Mouse (Mus musculus) lung, embryonic 14.5 days (tissue): ENCODE data around the gene Sgtb. TPM values are rescaled to one million over a fixed set of nuclear protein-coding genes. Genes with fewer than 3 reads are reported as not detected.
A peak's percentile ranks its signal among the peaks of the same experiment; 100 is the strongest.

Experiments used
- ATAC-seq: fragments of 200-750 bp; cut with Nextera tagmentation; 2 replicates; pipeline ENCODE4 v1.8.0; 2017; ENCODE audit warnings: mild to moderate bottlenecking, moderate TSS enrichment, moderate library complexity; ENCODE audit not compliant: insufficient read depth
- DNase-seq: peaks from one replicate; pipeline ENCODE4 v3.0.0-alpha.2; 2015
- H3K27ac ChIP-seq: fragments of 300-500 bp; sonication (generic); 2 replicates; pipeline ENCODE4 v1.5.1; 2014; ENCODE audit warnings: low read depth, mild to moderate bottlenecking, moderate library complexity
- H3K27me3 ChIP-seq: fragments of 300-500 bp; sonication (generic); 2 replicates; pipeline ENCODE4 v1.6.1; 2014; ENCODE audit warnings: low read length, control low read depth; ENCODE audit not compliant: insufficient read depth
- H3K36me3 ChIP-seq: fragments of 300-500 bp; sonication (generic); 2 replicates; pipeline ENCODE4 v1.6.1; 2014; ENCODE audit warnings: control low read depth; ENCODE audit not compliant: insufficient read depth
- H3K4me1 ChIP-seq: fragments of 300-500 bp; sonication (generic); 2 replicates; pipeline ENCODE4 v1.6.1; 2014; ENCODE audit warnings: antibody characterized with exemption, control low read depth; ENCODE audit not compliant: insufficient read depth
- H3K4me2 ChIP-seq: fragments of 300-500 bp; sonication (generic); 2 replicates; pipeline ENCODE4 v1.6.1; 2014; ENCODE audit warnings: mild to moderate bottlenecking
- H3K4me3 ChIP-seq: fragments of 300-500 bp; sonication (generic); 2 replicates; pipeline ENCODE4 v1.5.1; 2014; ENCODE audit warnings: low read depth, low read length
- H3K9ac ChIP-seq: fragments of 300-500 bp; sonication (generic); 2 replicates; pipeline ENCODE4 v1.6.1; 2014
- H3K9me3 ChIP-seq: fragments of 300-500 bp; sonication (generic); 2 replicates; pipeline ENCODE4 v1.6.1; 2016; ENCODE audit warnings: low read depth, low read length, control low read depth
- CTCF ChIP-seq: IDR thresholded peaks from 2 replicates; pipeline ENCODE4 v1.5.1; 2016; ENCODE audit warnings: antibody characterized with exemption, low read depth
- WGBS: fragments of 180-500 bp; shearing (Covaris S2); extraction: QIAGEN DNeasy Blood & Tissue Kit; methylation state at CpG from one replicate; pipeline ENCODE4 v1.1.7; 2014; 5-methylcytosine and 5-hydroxymethylcytosine counted together
- polyA plus RNA-seq: library from polyadenylated mRNA; unstranded; fragments of >200 nt; fragmentation: Nextera tagmentation; extraction: Ambion mirVana; gene quantifications from 2 replicates; pipeline ENCODE4 v1.2.1, GENCODE M21; 2014

Sgtb gene
- polyA plus RNA-seq = 5.5 and 6.3 TPM in 2 replicates

DNA sequence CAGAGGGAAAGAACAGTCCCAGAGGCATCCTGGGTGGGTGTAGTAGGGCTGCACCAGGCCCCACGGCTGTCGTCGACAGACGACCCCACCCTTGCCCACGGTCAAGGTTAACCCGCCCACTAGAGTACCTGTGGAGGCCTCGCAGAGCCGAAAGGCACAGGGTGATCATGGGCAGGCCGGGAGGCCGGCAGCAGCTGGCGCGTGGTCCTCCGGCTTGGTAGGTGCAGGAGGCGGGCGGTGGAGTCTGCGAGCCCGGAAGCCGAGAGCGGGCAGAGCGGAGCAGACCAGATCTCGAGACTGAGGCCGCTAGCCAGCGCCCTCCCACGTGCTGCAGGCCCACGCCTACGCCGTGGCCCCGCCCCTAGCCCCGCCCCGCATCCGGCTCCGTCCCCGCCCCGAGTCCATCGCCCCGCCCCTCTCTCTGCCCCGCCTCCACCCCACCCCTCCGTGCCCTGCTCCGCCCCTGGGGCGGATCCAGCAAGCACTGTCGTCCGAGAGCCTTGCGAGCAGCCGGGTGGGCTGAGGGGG, at the start of gene Sgtb, which contains the start of gene Nln:
Gene Sgtb (plus strand): TSS at position 454 of the 528 bp plus-strand sequence.
Gene Nln (minus strand): TSS at position 327 of the 528 bp plus-strand sequence.
- H3K36me3 ChIP-seq = no peaks in the 10 kb centered on the region
- H3K27me3 ChIP-seq = no peaks in the 10 kb centered on the region
- TF ChIP-seq CTCF = no peak
- DNase-seq (peak; percentile 95), ATAC-seq (peak; percentile 98)
- H3K9me3 ChIP-seq = no peaks in the 10 kb centered on the region
- H3K9ac ChIP-seq = peak within 1 kb of the TSS; percentile 72
- H3K4me3 ChIP-seq = peak within 1 kb of the TSS; percentile 80
- 0% methylated on average over 29 of the region's 44 CpGs for WGBS
- H3K4me2 ChIP-seq = peak within 1 kb of the TSS; percentile 82
- no peaks in the 10 kb centered on the region for H3K4me1 ChIP-seq
- H3K27ac ChIP-seq = peak within 1 kb of the TSS; percentile 72; the same call in 1 of the 2 replicates

DNA sequence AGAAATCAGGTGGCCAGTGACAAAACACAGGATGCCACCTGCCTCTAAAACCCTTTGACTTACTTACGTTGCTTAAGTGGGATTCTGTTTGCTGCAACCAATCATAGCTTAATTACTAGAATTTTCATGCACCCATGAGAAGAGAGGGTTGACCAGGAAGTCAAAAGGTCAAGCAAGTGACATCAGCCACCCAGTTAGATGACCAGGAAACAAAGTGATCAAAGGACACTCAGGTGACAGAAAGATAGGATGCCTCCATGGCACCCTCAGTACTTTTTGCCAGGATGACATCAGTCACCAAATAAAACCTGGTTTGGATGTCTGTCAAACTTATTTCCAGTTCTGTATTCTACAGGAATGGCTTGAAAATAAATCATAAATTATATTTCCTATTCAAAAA, 49.3 kb upstream of the Sgtb start:
- H3K4me3 ChIP-seq = no peak overlapping the region
- H3K36me3 ChIP-seq = peaks cover 14% of the 10 kb centered on the region; the same call in 1 of the 2 replicates
- H3K4me1 ChIP-seq = no peaks in the 10 kb centered on the region
- H3K27me3 ChIP-seq = no peaks in the 10 kb centered on the region
- DNase-seq = no peak
- TF ChIP-seq CTCF = no peak
- no peak overlapping the region for H3K9ac ChIP-seq
- H3K4me2 ChIP-seq = no peak overlapping the region
- no peak overlapping the region for H3K27ac ChIP-seq
- no peaks in the 10 kb centered on the region for H3K9me3 ChIP-seq
- no peak for ATAC-seq
- WGBS = 82% methylated on average over 1 of the region's 1 CpGs

DNA sequence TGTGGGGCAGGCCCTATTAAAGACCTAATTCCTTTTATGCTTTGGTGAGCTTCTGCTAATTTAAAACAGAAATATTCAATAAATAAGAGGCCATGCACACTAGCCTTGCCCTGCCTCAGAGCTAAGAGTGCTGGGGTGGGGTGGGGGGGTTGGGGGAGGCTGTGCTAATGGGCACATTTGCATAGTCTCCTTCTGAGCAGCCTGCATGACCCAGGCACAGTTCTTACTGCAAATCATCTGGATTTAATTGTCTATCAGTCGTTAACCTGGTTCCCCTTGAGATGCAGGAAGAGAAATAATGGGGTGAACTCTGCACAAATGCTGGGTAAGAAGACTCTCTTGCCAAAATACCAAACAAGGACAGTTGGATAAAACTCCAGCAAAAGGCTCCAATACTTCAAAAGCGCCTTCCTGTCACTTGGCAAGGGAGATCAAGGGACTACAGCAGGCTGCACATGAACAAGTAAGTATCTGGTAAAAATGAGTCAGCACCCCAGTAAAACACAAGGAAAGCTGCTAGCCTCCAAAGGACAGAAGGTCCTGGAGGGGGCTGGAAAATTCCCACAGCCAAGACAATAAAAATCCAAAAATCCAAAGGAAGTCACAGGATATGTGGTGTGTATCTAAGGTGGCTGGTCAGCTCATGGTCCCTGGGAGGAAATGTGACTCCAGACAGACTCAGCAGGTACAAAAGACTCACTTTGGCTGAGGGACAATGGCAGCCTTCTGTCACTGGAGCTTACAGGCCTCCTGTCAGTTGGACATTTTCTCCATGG, 47.4 kb upstream of the Sgtb start:
- WGBS = 41% methylated on average over 2 of the region's 2 CpGs
- peaks cover 14% of the 10 kb centered on the region; the same call in 1 of the 2 replicates for H3K36me3 ChIP-seq
- no peak overlapping the region for H3K27ac ChIP-seq
- no peak for TF ChIP-seq CTCF
- no peak overlapping the region for H3K9ac ChIP-seq
- no peak overlapping the region for H3K4me2 ChIP-seq
- H3K4me1 ChIP-seq = no peaks in the 10 kb centered on the region
- no peaks in the 10 kb centered on the region for H3K9me3 ChIP-seq
- peak; percentile 51 for DNase-seq
- no peak overlapping the region for H3K4me3 ChIP-seq
- H3K27me3 ChIP-seq = no peaks in the 10 kb centered on the region
- no peak; the same call in 1 of the 2 replicates for ATAC-seq

DNA sequence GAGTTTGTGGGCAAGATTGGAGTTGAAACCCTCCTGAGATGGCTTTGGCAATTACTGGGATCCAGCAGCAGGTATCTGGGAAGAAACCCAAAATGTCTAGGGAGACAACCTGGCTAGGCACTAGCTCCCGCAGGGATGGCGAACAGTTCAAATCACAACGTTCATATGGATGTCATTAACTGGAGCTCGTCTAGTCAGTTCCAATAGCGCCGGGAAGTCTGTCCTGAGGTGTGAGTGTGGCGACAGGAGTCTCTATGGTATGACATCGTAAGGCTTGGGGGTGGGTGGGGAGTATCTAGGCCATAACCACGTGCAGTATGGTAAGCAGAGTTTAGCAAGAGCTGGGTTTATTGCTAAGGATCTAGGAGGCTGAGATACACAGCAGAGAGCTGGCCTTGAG, 46.5 kb upstream of the Sgtb start:
- ATAC-seq (no peak), DNase-seq (no peak)
- no peaks in the 10 kb centered on the region for H3K9me3 ChIP-seq
- no peak overlapping the region for H3K9ac ChIP-seq
- H3K36me3 ChIP-seq = peaks cover 16% of the 10 kb centered on the region; the same call in 1 of the 2 replicates
- no peaks in the 10 kb centered on the region for H3K4me1 ChIP-seq
- TF ChIP-seq CTCF = no peak
- WGBS = 76% methylated on average over 9 of the region's 9 CpGs
- no peak overlapping the region for H3K4me3 ChIP-seq
- no peak overlapping the region for H3K4me2 ChIP-seq
- H3K27ac ChIP-seq = no peak overlapping the region
- no peaks in the 10 kb centered on the region for H3K27me3 ChIP-seq

DNA sequence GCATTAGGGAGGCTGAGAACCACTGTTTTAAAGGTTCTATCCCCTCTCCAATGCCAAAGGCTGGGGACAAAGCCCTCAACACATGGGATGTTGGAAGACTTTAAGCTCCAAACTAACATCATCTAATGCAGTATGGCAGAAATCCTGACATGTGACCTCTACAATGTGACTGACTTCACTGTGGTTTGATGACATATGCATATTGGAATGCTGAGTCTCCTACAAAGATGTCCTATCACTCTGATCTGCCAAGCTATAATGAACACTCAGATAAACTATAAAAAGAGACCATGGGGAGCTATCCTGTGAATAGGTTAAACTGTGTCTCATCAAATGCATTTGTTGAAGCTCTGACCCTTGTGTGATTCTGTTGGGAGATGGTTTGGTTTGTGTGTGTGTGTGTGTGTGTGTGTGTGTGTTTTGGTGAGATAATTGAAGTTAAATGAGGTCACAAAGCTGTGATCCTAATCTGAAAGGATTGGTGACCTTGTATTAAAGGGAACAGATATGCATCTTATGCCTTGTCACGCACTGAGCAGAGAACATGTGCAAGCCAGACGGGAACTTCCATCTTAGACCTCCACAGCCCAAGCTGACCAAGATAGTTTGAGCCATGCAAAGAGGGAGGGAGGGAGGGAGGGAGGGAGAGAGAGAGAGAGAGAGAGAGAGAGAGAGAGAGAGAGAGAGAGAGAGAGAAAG, 43.7 kb upstream of the Sgtb start:
- ATAC-seq (no peak), DNase-seq (no peak)
- no peak overlapping the region for H3K4me2 ChIP-seq
- no peak overlapping the region for H3K27ac ChIP-seq
- no peak for TF ChIP-seq CTCF
- no peaks in the 10 kb centered on the region for H3K27me3 ChIP-seq
- 73% methylated on average over 2 of the region's 2 CpGs for WGBS
- no peaks in the 10 kb centered on the region for H3K9me3 ChIP-seq
- no peak overlapping the region for H3K4me3 ChIP-seq
- H3K36me3 ChIP-seq = peaks cover 12% of the 10 kb centered on the region; the same call in 1 of the 2 replicates
- no peaks in the 10 kb centered on the region for H3K4me1 ChIP-seq
- no peak overlapping the region for H3K9ac ChIP-seq

DNA sequence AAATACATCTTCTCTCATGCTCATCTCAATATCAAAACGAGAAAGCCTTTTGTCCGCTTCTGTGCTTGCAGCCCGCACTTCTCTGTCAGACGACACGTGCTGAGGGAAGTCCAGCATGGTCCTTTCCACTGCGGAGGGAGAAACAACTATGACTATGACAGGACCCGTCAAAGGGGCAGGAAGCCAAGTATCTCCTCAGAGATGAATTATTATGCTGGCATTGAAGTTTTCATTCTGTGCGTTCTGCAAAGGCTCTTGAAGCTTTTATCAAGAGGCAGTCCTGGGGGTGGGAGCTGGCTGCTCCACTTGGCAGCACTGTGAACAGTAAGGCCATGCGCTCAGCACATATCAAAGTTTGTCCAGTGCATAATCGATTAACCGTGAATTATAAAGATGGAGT, 40.3 kb upstream of the Sgtb start:
- Histone ChIP-seq H3K27ac (peak overlapping the region; percentile 18; the same call in 1 of the 2 replicates), H3K36me3 (peaks cover 17% of the 10 kb centered on the region; the same call in 1 of the 2 replicates), H3K4me1 (no peaks in the 10 kb centered on the region), H3K4me3 (no peak overlapping the region), H3K9ac (no peak overlapping the region), H3K27me3 (no peaks in the 10 kb centered on the region), H3K9me3 (no peaks in the 10 kb centered on the region), H3K4me2 (no peak overlapping the region)
- ATAC-seq (no peak), DNase-seq (peak; percentile 19)
- TF ChIP-seq CTCF = no peak
- WGBS = 74% methylated on average over 11 of the region's 11 CpGs

DNA sequence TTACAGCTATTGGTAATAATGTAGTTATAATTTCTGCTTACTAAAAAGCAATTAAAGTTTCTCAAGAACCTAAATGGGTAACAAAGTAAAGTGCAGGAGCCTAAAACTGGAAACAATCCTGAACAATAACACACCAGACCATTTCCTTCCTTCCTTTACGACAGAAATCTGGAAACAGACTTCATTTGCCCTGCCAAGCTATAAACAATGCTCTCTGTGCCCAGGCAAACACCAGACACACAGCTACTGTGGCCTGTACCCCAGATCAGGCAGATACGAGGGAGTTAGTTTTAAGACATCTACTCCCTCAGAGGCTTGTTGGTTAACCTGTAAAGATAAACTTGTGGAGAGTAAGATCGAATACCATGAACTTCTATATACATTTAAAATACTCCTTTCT, 38.8 kb upstream of the Sgtb start:
- DNase-seq (peak; percentile 38), ATAC-seq (no peak)

More for the DNA sequence above, 38.8 kb upstream of the Sgtb start:
- Histone ChIP-seq H3K36me3 (peaks cover 15% of the 10 kb centered on the region; the same call in 1 of the 2 replicates), H3K4me3 (no peak overlapping the region), H3K4me2 (no peak overlapping the region), H3K4me1 (no peaks in the 10 kb centered on the region), H3K27ac (no peak overlapping the region; the same call in 1 of the 2 replicates), H3K9ac (no peak overlapping the region), H3K9me3 (no peaks in the 10 kb centered on the region), H3K27me3 (no peaks in the 10 kb centered on the region)
- 70% methylated on average over 3 of the region's 3 CpGs for WGBS
- no peak for TF ChIP-seq CTCF
